Mouse (Mus musculus) stomach, postnatal 0 days (tissue): ENCODE data around the gene Cep68.

ENCODE experiments used
- CTCF ChIP-seq: IDR thresholded peaks from 2 replicates; pipeline ENCODE4 v1.5.1; 2016; ENCODE audit warnings: antibody characterized with exemption, low read depth, mild to moderate bottlenecking, moderate library complexity
- EP300 ChIP-seq: optimal IDR thresholded peaks from 2 replicates; pipeline ENCODE3; 2016; ENCODE audit warnings: antibody characterized with exemption

DNA sequence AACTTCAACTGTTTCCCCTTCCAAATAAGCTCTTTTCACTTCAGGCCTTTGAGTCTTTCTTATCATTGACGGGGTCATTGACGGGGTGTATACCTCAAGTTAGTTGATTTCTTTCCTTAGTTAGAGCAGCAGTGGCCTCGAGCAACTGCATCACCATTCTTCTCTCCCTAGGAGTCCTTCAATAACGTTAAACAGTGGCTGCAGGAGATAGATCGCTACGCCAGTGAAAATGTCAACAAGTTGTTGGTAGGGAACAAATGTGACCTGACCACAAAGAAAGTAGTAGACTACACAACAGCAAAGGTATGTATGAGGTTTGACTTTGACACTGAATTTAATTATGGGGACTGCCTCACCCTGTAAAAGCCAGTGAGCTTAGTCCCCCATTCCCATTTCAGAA, 25.0 kb downstream of the Cep68 start:
- TF ChIP-seq CTCF: no peak
- TF ChIP-seq EP300: no peak
